Mouse (Mus musculus) ES-Bruce4 (cell line): ENCODE measurements at regions not wholly inside any gene's neighbourhood (a gene's known extent, or its start where the extent isn't known, plus 50 kb on each side); places are given as distances from the start of the nearest gene placed in this dataset.

ENCODE experiments used
- CTCF ChIP-seq: IDR thresholded peaks from one replicate; pipeline ENCODE4 v1.8.1; 2011; ENCODE audit warnings: low read depth, low read length
- EP300 ChIP-seq: IDR thresholded peaks from 2 replicates; pipeline ENCODE4 v1.6.1; 2011; ENCODE audit warnings: low read depth, low read length; ENCODE audit not compliant: insufficient read depth
- POLR2A ChIP-seq: IDR thresholded peaks from one replicate; pipeline ENCODE4 v1.8.1; 2011; ENCODE audit warnings: low read length; ENCODE audit not compliant: insufficient read depth

- TF ChIP-seq CTCF: no peak
- TF ChIP-seq EP300: no peak
- TF ChIP-seq POLR2A: no peak
These were observed 124.3 kb upstream of the Dmrta1 start for GRCm38 (mm10) chr4:89554711-89555466.
